Mouse (Mus musculus) midbrain, embryonic 16.5 days (tissue): ENCODE measurements around the gene Twsg1. TPM values are rescaled to one million over a fixed set of nuclear protein-coding genes. Genes with fewer than 3 reads are reported as not detected.
A peak's percentile ranks its signal among the peaks of the same experiment; 100 is the strongest.

Source experiments
- ATAC-seq: fragments of 200-750 bp; cut with Nextera tagmentation; 2 replicates; pipeline ENCODE4 v1.8.0; 2017; ENCODE audit warnings: moderate TSS enrichment
- H3K27ac ChIP-seq: fragments of 300-500 bp; sonication (generic); 2 replicates; pipeline ENCODE4 v1.5.1; 2014; ENCODE audit warnings: mild to moderate bottlenecking, low read length, mixed read lengths
- H3K27me3 ChIP-seq: fragments of 300-500 bp; sonication (generic); 2 replicates; pipeline ENCODE4 v1.6.1; 2014; ENCODE audit warnings: low read depth, low read length, mixed read lengths; ENCODE audit not compliant: control insufficient read depth, insufficient read depth
- H3K36me3 ChIP-seq: fragments of 300-500 bp; sonication (generic); 2 replicates; pipeline ENCODE4 v1.6.1; 2014; ENCODE audit warnings: mild to moderate bottlenecking, low read length, moderate library complexity, mixed read lengths; ENCODE audit not compliant: control insufficient read depth, insufficient read depth
- H3K4me1 ChIP-seq: fragments of 300-500 bp; sonication (generic); 2 replicates; pipeline ENCODE4 v1.6.1; 2014; ENCODE audit warnings: mild to moderate bottlenecking, low read length, mixed read lengths; ENCODE audit not compliant: control insufficient read depth, insufficient read depth
- H3K4me2 ChIP-seq: fragments of 300-500 bp; sonication (generic); 2 replicates; pipeline ENCODE4 v1.6.1; 2014; ENCODE audit warnings: mild to moderate bottlenecking, low read length, mixed read lengths
- H3K4me3 ChIP-seq: fragments of 300-500 bp; sonication (generic); 2 replicates; pipeline ENCODE4 v1.5.1; 2014; ENCODE audit warnings: low read depth, mild to moderate bottlenecking, low read length, moderate library complexity, mixed read lengths
- H3K9ac ChIP-seq: fragments of 300-500 bp; sonication (generic); 2 replicates; pipeline ENCODE4 v1.6.1; 2014; ENCODE audit warnings: low read depth, low read length, mixed read lengths
- H3K9me3 ChIP-seq: fragments of 300-500 bp; sonication (generic); replicated peaks from 2 replicates; pipeline ENCODE4 v1.6.1; 2014; ENCODE audit warnings: mild to moderate bottlenecking, low read length, mixed read lengths; ENCODE audit not compliant: control insufficient read depth, poor library complexity, severe bottlenecking
- WGBS: fragments of 180-500 bp; shearing (Covaris S2); extraction: QIAGEN DNeasy Blood & Tissue Kit; methylation state at CpG from one replicate; pipeline ENCODE4 v1.1.7; 2014; 5-methylcytosine and 5-hydroxymethylcytosine counted together
- polyA plus RNA-seq: library from polyadenylated mRNA; unstranded; fragments of >200 nt; fragmentation: Nextera tagmentation; extraction: Ambion mirVana; gene quantifications from 2 replicates; pipeline ENCODE4 v1.2.1, GENCODE M21; 2015

Twsg1 gene
- polyA plus RNA-seq, 1 experiment from 2014 or later = 47.1 TPM

GRCm38 (mm10) chr17:65957782-65958325 is 6.8 kb upstream of the Twsg1 start:
- no peak overlapping the region for H3K9ac ChIP-seq
- no peaks in the 10 kb centered on the region for H3K27me3 ChIP-seq
- no peaks in the 10 kb centered on the region for H3K4me1 ChIP-seq
- H3K36me3 ChIP-seq = no peaks in the 10 kb centered on the region
- H3K9me3 ChIP-seq = no peaks in the 10 kb centered on the region
- no peak overlapping the region for H3K27ac ChIP-seq
- 90% methylated on average over 8 of the region's 8 CpGs for WGBS
- H3K4me3 ChIP-seq = no peak overlapping the region
- ATAC-seq = no peak
- no peak overlapping the region for H3K4me2 ChIP-seq

- Histone ChIP-seq H3K4me1 (no peaks in the 10 kb centered on the region), H3K27me3 (no peaks in the 10 kb centered on the region), H3K4me3 (no peak overlapping the region), H3K36me3 (no peaks in the 10 kb centered on the region), H3K4me2 (no peak overlapping the region), H3K9me3 (no peaks in the 10 kb centered on the region), H3K27ac (no peak overlapping the region), H3K9ac (no peak overlapping the region)
- no peak for ATAC-seq
- 83% methylated on average over 14 of the region's 14 CpGs for WGBS
Measured at GRCm38 (mm10) chr17:65956993-65957781, 6.2 kb upstream of the Twsg1 start.

- 60% methylated on average over 3 of the region's 3 CpGs for WGBS
- Histone ChIP-seq H3K4me1 (0 out of 2 replicates have a peak, but pooled peaks cover 2% of the 10 kb centered on the region), H3K4me3 (no peak overlapping the region), H3K27ac (no peak overlapping the region), H3K27me3 (no peaks in the 10 kb centered on the region), H3K9ac (no peak overlapping the region), H3K4me2 (no peak overlapping the region), H3K36me3 (no peaks in the 10 kb centered on the region), H3K9me3 (no peaks in the 10 kb centered on the region)
- ATAC-seq = no peak
Measured at GRCm38 (mm10) chr17:65956140-65956539, 5.1 kb upstream of the Twsg1 start.

- Histone ChIP-seq H3K27ac (no peak overlapping the region), H3K9me3 (no peaks in the 10 kb centered on the region), H3K4me3 (no peak overlapping the region), H3K27me3 (no peaks in the 10 kb centered on the region), H3K4me1 (peaks cover 14% of the 10 kb centered on the region; the same call in 1 of the 2 replicates), H3K4me2 (no peak overlapping the region), H3K9ac (no peak overlapping the region), H3K36me3 (no peaks in the 10 kb centered on the region)
- 59% methylated on average over 4 of the region's 4 CpGs for whole genome bisulfite sequencing
- ATAC-seq = no peak
Measured at GRCm38 (mm10) chr17:65953959-65954358, 2.9 kb upstream of the Twsg1 start.

- WGBS = 88% methylated on average over 5 of the region's 5 CpGs
- ATAC-seq = no peak
- no peak overlapping the region for H3K27ac ChIP-seq
- peaks cover 14% of the 10 kb centered on the region; the same call in 1 of the 2 replicates for H3K4me1 ChIP-seq
- no peak overlapping the region for H3K4me3 ChIP-seq
- H3K9me3 ChIP-seq = no peaks in the 10 kb centered on the region
- peaks cover 9% of the 10 kb centered on the region for H3K36me3 ChIP-seq
- no peak overlapping the region for H3K4me2 ChIP-seq
- H3K27me3 ChIP-seq = no peaks in the 10 kb centered on the region
- H3K9ac ChIP-seq = no peak overlapping the region
Measured at GRCm38 (mm10) chr17:65952083-65952482, 1.1 kb upstream of the Twsg1 start.

- Histone ChIP-seq H3K27me3 (no peaks in the 10 kb centered on the region), H3K4me3 (peak overlapping the region; percentile 60), H3K4me1 (peaks cover 14% of the 10 kb centered on the region; the same call in 1 of the 2 replicates), H3K36me3 (peaks cover 9% of the 10 kb centered on the region), H3K4me2 (peak overlapping the region; percentile 68), H3K9ac (peak overlapping the region; percentile 76), H3K27ac (peak overlapping the region; percentile 84), H3K9me3 (no peaks in the 10 kb centered on the region)
- 28% methylated on average over 7 of the region's 7 CpGs for WGBS
- ATAC-seq = peak; percentile 26
Measured at GRCm38 (mm10) chr17:65950183-65950582, 843 bp downstream of the Twsg1 start.

- WGBS = 96% methylated on average over 8 of the region's 8 CpGs
- no peaks in the 10 kb centered on the region for H3K27me3 ChIP-seq
- H3K9me3 ChIP-seq = no peaks in the 10 kb centered on the region
- no peak for ATAC-seq
- peaks cover 9% of the 10 kb centered on the region for H3K36me3 ChIP-seq
- no peak overlapping the region for H3K4me2 ChIP-seq
- H3K27ac ChIP-seq = no peak overlapping the region
- no peak overlapping the region for H3K9ac ChIP-seq
- H3K4me3 ChIP-seq = no peak overlapping the region
- H3K4me1 ChIP-seq = peaks cover 14% of the 10 kb centered on the region; the same call in 1 of the 2 replicates
Measured at GRCm38 (mm10) chr17:65947307-65947706, 3.7 kb downstream of the Twsg1 start.

GRCm38 (mm10) chr17:65945420-65945819 is 5.6 kb downstream of the Twsg1 start:
- no peak overlapping the region for H3K9ac ChIP-seq
- H3K4me1 ChIP-seq = peaks cover 12% of the 10 kb centered on the region; the same call in 1 of the 2 replicates
- 97% methylated on average over 2 of the region's 2 CpGs for WGBS
- no peak for ATAC-seq
- H3K4me2 ChIP-seq = no peak overlapping the region
- H3K9me3 ChIP-seq = no peaks in the 10 kb centered on the region
- peaks cover 9% of the 10 kb centered on the region for H3K36me3 ChIP-seq
- no peaks in the 10 kb centered on the region for H3K27me3 ChIP-seq
- H3K4me3 ChIP-seq = no peak overlapping the region
- H3K27ac ChIP-seq = no peak overlapping the region

GRCm38 (mm10) chr17:65942394-65942793 is 8.6 kb downstream of the Twsg1 start:
- Histone ChIP-seq H3K4me2 (no peak overlapping the region), H3K4me1 (no peaks in the 10 kb centered on the region), H3K4me3 (no peak overlapping the region), H3K27me3 (no peaks in the 10 kb centered on the region), H3K27ac (no peak overlapping the region), H3K9me3 (no peaks in the 10 kb centered on the region), H3K36me3 (peaks cover 6% of the 10 kb centered on the region; the same call in 1 of the 2 replicates), H3K9ac (no peak overlapping the region)
- 83% methylated on average over 4 of the region's 4 CpGs for WGBS
- ATAC-seq = no peak
